Mouse (Mus musculus): ENCODE data around the gene Ccdc12. TPM values are rescaled to one million over a fixed set of nuclear protein-coding genes. Genes with fewer than 3 reads are reported as not detected.

Ccdc12 gene
- polyA plus RNA-seq, 1 experiment from 2014 or later = 152 TPM

GRCm38 (mm10) chr9:110666374-110666773, 10.1 kb downstream of the Ccdc12 start:
- H3K4me3 ChIP-seq = no peak overlapping the region
- H3K36me3 ChIP-seq (ENCODE audit: poor library complexity, severe bottlenecking) = 0 out of 2 replicates have a peak, but pooled peaks cover 3% of the 10 kb centered on the region
- no peak overlapping the region for H3K4me2 ChIP-seq
- peaks cover 10% of the 10 kb centered on the region for H3K4me1 ChIP-seq
- no peak overlapping the region for H3K9ac ChIP-seq
- no peaks in the 10 kb centered on the region for H3K27me3 ChIP-seq
- H3K9me3 ChIP-seq (replicated peaks) = no peaks in the 10 kb centered on the region
- WGBS = 33% methylated on average over 8 of the region's 8 CpGs
- no peak overlapping the region for H3K27ac ChIP-seq
- no peak; the same call in 1 of the 2 replicates for ATAC-seq

GRCm38 (mm10) chr9:110667219-110667836, 11.0 kb downstream of the Ccdc12 start:
- no peaks in the 10 kb centered on the region for H3K9me3 ChIP-seq (replicated peaks)
- 77% methylated on average over 4 of the region's 4 CpGs for WGBS
- no peak overlapping the region for H3K27ac ChIP-seq
- no peak overlapping the region for H3K4me3 ChIP-seq
- H3K36me3 ChIP-seq (ENCODE audit: poor library complexity, severe bottlenecking) = 0 out of 2 replicates have a peak, but pooled peaks cover 2% of the 10 kb centered on the region
- ATAC-seq = no peak
- H3K4me1 ChIP-seq = peaks cover 11% of the 10 kb centered on the region
- H3K27me3 ChIP-seq = no peaks in the 10 kb centered on the region
- no peak overlapping the region for H3K9ac ChIP-seq
- H3K4me2 ChIP-seq = no peak overlapping the region

GRCm38 (mm10) chr9:110668601-110669293, 12.4 kb downstream of the Ccdc12 start:
- Histone ChIP-seq H3K4me1 (peaks cover 25% of the 10 kb centered on the region), H3K9ac (no peak overlapping the region), H3K27me3 (no peaks in the 10 kb centered on the region), H3K4me3 (no peak overlapping the region), H3K9me3 (replicated peaks) (no peaks in the 10 kb centered on the region), H3K4me2 (no peak overlapping the region), H3K36me3 (ENCODE audit: poor library complexity, severe bottlenecking) (no peaks in the 10 kb centered on the region), H3K27ac (no peak overlapping the region)
- 92% methylated on average over 6 of the region's 6 CpGs for WGBS
- no peak for ATAC-seq

GRCm38 (mm10) chr9:110669785-110670184, 13.5 kb downstream of the Ccdc12 start:
- no peak for ATAC-seq
- no peak overlapping the region for H3K9ac ChIP-seq
- 91% methylated on average over 5 of the region's 5 CpGs for WGBS

GRCm38 (mm10) chr9:110672462-110673106, 16.3 kb downstream of the Ccdc12 start:
- H3K9ac ChIP-seq = no peak overlapping the region
- H3K27me3 ChIP-seq = no peaks in the 10 kb centered on the region
- no peaks in the 10 kb centered on the region for H3K36me3 ChIP-seq (ENCODE audit: poor library complexity, severe bottlenecking)
- ATAC-seq = peak; percentile 50; the same call in 1 of the 2 replicates
- H3K4me2 ChIP-seq = no peak overlapping the region
- H3K4me1 ChIP-seq = peaks cover 16% of the 10 kb centered on the region
- WGBS = 70% methylated on average over 7 of the region's 7 CpGs
- H3K9me3 ChIP-seq (replicated peaks) = no peaks in the 10 kb centered on the region
- peak overlapping the region; percentile 21; the same call in 1 of the 2 replicates for H3K27ac ChIP-seq
- no peak overlapping the region for H3K4me3 ChIP-seq

More at GRCm38 (mm10) chr9:110669785-110670184, 13.5 kb downstream of the Ccdc12 start:
- Histone ChIP-seq H3K4me1 (peaks cover 26% of the 10 kb centered on the region), H3K4me3 (no peak overlapping the region), H3K36me3 (ENCODE audit: poor library complexity, severe bottlenecking) (no peaks in the 10 kb centered on the region), H3K4me2 (no peak overlapping the region), H3K9me3 (replicated peaks) (no peaks in the 10 kb centered on the region), H3K27ac (no peak overlapping the region), H3K27me3 (no peaks in the 10 kb centered on the region)

GRCm38 (mm10) chr9:110673107-110673752, 16.9 kb downstream of the Ccdc12 start:
- Histone ChIP-seq H3K9ac (no peak overlapping the region), H3K9me3 (replicated peaks) (no peaks in the 10 kb centered on the region), H3K27ac (peak overlapping the region; percentile 21; the same call in 1 of the 2 replicates), H3K4me1 (peaks cover 16% of the 10 kb centered on the region), H3K4me2 (no peak overlapping the region), H3K27me3 (no peaks in the 10 kb centered on the region), H3K36me3 (ENCODE audit: poor library complexity, severe bottlenecking) (no peaks in the 10 kb centered on the region), H3K4me3 (no peak overlapping the region)
- no peak for ATAC-seq
- 51% methylated on average over 10 of the region's 10 CpGs for WGBS

- no peak overlapping the region for H3K4me3 ChIP-seq
- 0 out of 2 replicates have a peak, but pooled peaks cover 6% of the 10 kb centered on the region for H3K36me3 ChIP-seq (ENCODE audit: poor library complexity, severe bottlenecking)
- no peak overlapping the region for H3K27ac ChIP-seq
- no peak for ATAC-seq
- no peaks in the 10 kb centered on the region for H3K27me3 ChIP-seq
- H3K9ac ChIP-seq = no peak overlapping the region
- H3K4me1 ChIP-seq = peaks cover 22% of the 10 kb centered on the region
- no peak overlapping the region for H3K4me2 ChIP-seq
- WGBS = 93% methylated on average over 8 of the region's 8 CpGs
- H3K9me3 ChIP-seq (replicated peaks) = no peaks in the 10 kb centered on the region
These were observed 20.2 kb downstream of the Ccdc12 start for GRCm38 (mm10) chr9:110676492-110676911.

- no peak overlapping the region for H3K4me3 ChIP-seq
- H3K9ac ChIP-seq = no peak overlapping the region
- H3K4me1 ChIP-seq = peaks cover 27% of the 10 kb centered on the region
- no peak for ATAC-seq
- no peaks in the 10 kb centered on the region for H3K27me3 ChIP-seq
- H3K4me2 ChIP-seq = no peak overlapping the region
- 0 out of 2 replicates have a peak, but pooled peaks cover 6% of the 10 kb centered on the region for H3K36me3 ChIP-seq (ENCODE audit: poor library complexity, severe bottlenecking)
- no peaks in the 10 kb centered on the region for H3K9me3 ChIP-seq (replicated peaks)
- no peak overlapping the region for H3K27ac ChIP-seq
- WGBS = 61% methylated on average over 5 of the region's 5 CpGs
These were observed 22.6 kb downstream of the Ccdc12 start for GRCm38 (mm10) chr9:110678886-110679285.

- Histone ChIP-seq H3K27ac (peak overlapping the region; percentile 86), H3K4me3 (no peak overlapping the region), H3K9ac (no peak overlapping the region), H3K4me2 (no peak overlapping the region), H3K4me1 (peaks cover 47% of the 10 kb centered on the region), H3K36me3 (ENCODE audit: poor library complexity, severe bottlenecking) (0 out of 2 replicates have a peak, but pooled peaks cover 6% of the 10 kb centered on the region), H3K27me3 (no peaks in the 10 kb centered on the region), H3K9me3 (replicated peaks) (no peaks in the 10 kb centered on the region)
- no peak for ATAC-seq
- 86% methylated on average over 7 of the region's 7 CpGs for WGBS
These were observed 24.6 kb downstream of the Ccdc12 start for GRCm38 (mm10) chr9:110680736-110681507.

- 37% methylated on average over 9 of the region's 9 CpGs for WGBS
- H3K27me3 ChIP-seq = no peaks in the 10 kb centered on the region
- no peak overlapping the region for H3K9ac ChIP-seq
- H3K9me3 ChIP-seq (replicated peaks) = no peaks in the 10 kb centered on the region
- H3K4me3 ChIP-seq = no peak overlapping the region
- H3K36me3 ChIP-seq (ENCODE audit: poor library complexity, severe bottlenecking) = 0 out of 2 replicates have a peak, but pooled peaks cover 6% of the 10 kb centered on the region
- peak; percentile 86 for ATAC-seq
- no peak overlapping the region; the same call in 1 of the 2 replicates for H3K4me2 ChIP-seq
- peak overlapping the region; percentile 86 for H3K27ac ChIP-seq
- peaks cover 51% of the 10 kb centered on the region for H3K4me1 ChIP-seq
These were observed 25.5 kb downstream of the Ccdc12 start for GRCm38 (mm10) chr9:110681817-110682216.

- no peak overlapping the region; the same call in 1 of the 2 replicates for H3K4me2 ChIP-seq
- peak overlapping the region; percentile 86 for H3K27ac ChIP-seq
- 57% methylated on average over 5 of the region's 5 CpGs for WGBS
- H3K36me3 ChIP-seq (ENCODE audit: poor library complexity, severe bottlenecking) = 0 out of 2 replicates have a peak, but pooled peaks cover 6% of the 10 kb centered on the region
- H3K9ac ChIP-seq = no peak overlapping the region
- peaks cover 54% of the 10 kb centered on the region for H3K4me1 ChIP-seq
- no peak overlapping the region for H3K4me3 ChIP-seq
- H3K27me3 ChIP-seq = no peaks in the 10 kb centered on the region
- no peaks in the 10 kb centered on the region for H3K9me3 ChIP-seq (replicated peaks)
- no peak for ATAC-seq
These were observed 26.0 kb downstream of the Ccdc12 start for GRCm38 (mm10) chr9:110682255-110682654.

All from forebrain, embryonic 13.5 days (tissue).